Mouse (Mus musculus) mouse embryonic stem cell (cell line): Measurements from ENCODE around the gene Sall4.

Source experiments
- in situ Hi-C, 2 experiments: fragments of 300-500 bp; cut with MboI; formaldehyde crosslinking; loops; 1 replicate in 1 of 2; 3 replicates in 1 of 2; pipeline ENCODE4 v1.14.3; 2019 to 2020; ENCODE audit warnings: low sequenced_read_pairs in 2 of 2, low pct_unique_long_range_greater_than_20kb in 1 of 2, mixed read lengths in 1 of 2; ENCODE audit not compliant: unreplicated experiment in 1 of 2

The Sall4 gene

DNA sequence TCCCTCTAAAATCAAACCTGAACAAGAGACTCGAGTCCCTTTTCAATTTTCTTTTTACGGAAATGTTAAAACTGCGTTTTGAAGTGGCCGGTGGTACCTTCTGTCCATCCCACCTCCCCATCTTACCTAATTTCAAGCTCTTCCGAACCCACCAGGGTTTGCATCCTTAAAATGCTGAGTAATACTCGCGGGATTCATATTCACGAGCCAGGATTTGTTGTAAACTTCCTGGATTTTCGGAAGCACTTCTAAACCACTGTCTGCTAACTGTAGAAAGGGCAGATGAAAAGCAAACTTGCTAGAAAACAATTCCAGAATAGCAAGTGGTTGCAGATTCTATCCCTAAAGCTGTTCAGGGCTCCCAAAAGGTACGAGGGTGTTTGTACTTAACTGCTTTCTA is at the start of gene Sall4:
Gene Sall4, minus strand, starts transcription at position 362 of the 400 bp plus-strand sequence.
- in situ Hi-C loops = no loop called here

GRCm38 (mm10) chr2:168813243-168813642 is 45.5 kb upstream of the Sall4 start:
- in situ Hi-C loops = no loop called here

DNA sequence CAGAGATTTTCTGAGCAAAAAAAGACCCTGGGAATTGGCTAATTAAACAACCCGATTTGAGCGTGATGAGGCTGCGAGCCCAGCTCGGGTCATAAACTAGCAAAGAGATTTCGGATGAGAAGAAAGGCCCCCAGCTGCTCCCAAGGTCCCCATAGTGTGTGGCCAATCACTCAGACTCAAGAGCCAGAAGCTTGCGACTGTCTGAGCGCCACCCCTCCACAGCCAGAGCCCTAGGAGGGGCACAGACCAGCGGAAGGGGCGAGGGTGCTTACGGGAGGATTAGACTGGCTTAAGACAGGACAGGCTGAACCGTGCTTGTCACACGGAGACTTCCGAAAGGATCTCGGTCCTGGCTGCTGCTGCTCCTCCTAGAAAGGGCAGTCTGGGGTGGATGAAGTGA is 42.2 kb upstream of the Sall4 start:
- in situ Hi-C loops = no loop called here

DNA sequence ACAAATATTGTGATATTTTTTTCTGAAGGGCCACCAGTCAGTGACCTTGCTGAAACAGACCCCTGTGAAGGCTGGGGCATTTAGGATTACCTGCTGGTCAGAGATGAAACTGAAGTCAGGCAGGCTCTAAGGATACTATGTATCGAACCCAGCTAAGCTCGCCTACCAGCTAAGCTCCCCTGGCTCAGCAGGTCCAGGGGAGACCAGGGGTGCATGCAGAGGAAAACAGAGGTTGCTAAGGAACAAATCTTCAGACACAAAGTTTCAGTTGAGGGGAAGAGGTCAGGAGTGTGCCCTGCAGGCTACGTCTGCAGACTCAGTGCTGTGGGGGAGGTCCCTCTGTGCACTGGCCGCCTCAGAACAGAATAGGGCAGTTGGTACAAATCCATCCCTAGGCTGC is 39.9 kb upstream of the Sall4 start:
- in situ Hi-C loops = no loop called here

DNA sequence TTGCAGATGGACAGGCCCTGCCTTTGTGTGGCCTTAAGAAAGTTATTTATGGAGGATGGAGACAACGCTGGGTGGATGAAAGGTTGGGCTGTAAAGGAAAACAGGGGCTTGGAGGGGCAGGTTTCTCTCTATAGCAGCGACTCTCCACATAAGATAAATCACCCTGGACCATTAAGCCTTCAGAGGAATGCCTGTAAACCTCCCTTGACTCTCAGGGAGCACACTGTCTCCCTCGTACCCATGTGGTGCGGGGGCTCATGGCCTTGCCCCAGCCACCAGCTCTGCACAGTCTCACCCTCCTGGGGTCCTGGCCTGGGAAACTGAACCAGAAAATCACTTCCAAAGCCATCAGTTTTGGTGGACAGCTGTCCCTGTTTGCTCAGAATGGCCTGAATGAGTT is 36.1 kb upstream of the Sall4 start:
- in situ Hi-C loops = no loop called here

GRCm38 (mm10) chr2:168799326-168799725 is 31.6 kb upstream of the Sall4 start:
- in situ Hi-C loops = no loop called here

DNA sequence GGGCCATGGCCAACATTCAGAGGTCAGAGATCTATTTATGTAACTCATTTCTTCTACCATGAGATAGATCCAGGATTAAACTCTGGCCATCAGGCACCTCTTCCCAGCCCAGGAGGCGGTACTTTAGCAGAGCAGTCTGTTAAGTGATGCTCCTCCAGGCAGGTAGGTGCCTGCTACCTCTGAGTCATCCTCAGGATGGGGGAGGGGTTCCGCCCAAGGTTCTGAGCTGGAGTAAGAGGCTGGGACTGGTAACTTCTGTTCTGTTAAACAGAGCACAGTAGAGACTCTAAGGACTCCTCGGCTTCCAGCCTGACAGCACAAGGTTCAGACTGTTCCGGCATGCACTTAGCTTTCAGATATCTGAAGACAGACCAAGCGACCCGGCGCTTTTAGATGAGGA is 31.2 kb upstream of the Sall4 start:
- in situ Hi-C loops = no loop called here

DNA sequence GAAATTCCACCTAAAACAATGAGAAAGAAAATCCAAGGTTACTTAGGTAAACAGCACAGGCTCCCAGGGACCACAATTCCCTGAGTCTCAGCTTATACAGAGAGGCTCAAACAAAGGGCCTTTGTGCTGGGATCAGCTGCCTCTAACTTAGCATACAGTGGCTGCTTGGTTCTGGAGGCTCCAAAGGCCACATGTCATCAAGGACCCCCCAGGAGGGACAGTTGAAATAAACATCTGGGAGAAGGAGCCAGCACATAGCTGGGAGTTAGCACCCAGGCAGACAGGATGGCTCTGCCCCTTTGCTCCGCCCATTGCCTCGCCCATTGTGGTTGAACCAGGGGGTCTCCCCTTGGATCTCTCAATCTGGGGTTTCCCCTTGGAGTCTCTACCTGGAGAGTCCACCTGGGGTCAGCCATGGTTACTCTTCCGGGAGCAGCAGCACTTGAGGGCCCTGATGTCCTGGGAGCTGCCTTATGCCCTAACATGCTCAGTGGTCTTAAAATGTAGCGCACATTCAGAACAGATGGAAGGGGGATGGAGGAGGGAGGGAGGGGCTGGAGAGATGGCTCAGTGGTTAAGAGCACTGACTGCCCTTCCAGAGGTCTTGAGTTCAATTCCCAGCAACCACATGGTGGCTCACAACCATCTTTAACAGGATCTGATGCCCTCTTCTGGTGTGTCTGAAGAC is 23.5 kb upstream of the Sall4 start:
- in situ Hi-C loops = no loop called here

DNA sequence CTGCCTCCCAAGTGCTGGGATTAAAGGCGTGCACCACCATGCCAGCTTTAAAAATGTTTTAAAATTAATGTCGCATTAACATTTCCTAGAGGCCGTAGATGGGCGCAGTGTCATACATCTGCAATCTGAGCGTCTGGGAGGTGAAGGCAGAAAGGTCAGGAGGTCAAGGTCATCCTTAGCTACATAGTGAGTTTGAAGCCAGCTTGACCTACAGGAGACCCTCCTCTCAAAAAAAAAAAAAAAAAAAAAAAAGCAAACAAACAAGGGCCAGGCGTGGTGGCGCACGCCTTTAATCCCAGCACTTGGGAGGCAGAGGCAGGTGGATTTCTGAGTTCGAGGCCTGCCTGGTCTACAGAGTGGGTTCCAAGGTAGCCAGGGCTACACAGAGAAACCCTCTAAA is 18.4 kb upstream of the Sall4 start:
- in situ Hi-C loops = no loop called here

- in situ Hi-C loops = no loop called here
Observed at GRCm38 (mm10) chr2:168780596-168780995, 12.9 kb upstream of the Sall4 start.

GRCm38 (mm10) chr2:168780024-168780423 is 12.3 kb upstream of the Sall4 start:
- in situ Hi-C loops = no loop called here

DNA sequence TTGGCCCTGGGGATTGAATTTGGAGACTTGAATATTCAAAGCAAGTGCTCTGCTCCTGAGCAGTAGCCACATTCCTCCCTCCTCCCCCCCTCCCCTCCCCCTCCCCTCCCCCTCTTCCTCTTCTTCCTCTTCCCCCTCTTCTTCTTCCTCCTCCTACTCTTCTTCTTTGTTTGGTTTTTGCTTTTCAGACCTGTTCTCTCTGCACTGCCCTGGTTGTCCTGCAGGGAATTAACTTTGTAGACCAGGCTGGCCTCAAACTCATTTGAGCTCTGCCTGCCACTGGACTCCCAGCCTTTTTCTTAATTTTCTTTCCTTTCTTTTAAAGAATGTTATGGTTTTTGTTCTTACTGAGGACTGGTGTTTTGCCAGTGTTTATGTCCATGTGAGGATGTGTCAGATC is 9.7 kb upstream of the Sall4 start:
- in situ Hi-C loops = no loop called here

- in situ Hi-C loops = no loop called here
Observed at GRCm38 (mm10) chr2:168776238-168776637, 8.5 kb upstream of the Sall4 start.

DNA sequence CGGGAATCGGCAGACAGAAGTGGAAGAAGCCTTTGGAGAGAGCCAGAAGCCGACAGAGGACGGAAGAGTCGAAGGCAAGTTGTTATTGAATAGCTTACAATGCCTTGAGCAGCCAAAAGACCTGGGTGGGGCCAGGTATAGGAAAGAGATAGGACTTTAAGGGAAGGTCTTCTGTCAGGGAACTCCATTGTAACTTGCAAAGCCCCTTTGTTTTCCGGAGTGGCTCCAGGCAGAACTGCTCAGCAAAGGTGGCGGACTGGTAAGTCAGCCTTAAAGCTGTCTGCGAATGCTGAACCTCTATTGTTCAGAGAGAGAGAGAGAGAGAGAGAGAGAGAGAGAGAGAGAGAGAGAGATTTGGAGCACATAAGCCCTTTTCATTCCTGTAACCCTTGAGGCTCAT is 1.5 kb upstream of the Sall4 start:
- in situ Hi-C loops = no loop called here

GRCm38 (mm10) chr2:168766538-168767361 is 993 bp downstream of the Sall4 start:
- in situ Hi-C loops = no loop called here

GRCm38 (mm10) chr2:168765696-168766537 is 1.8 kb downstream of the Sall4 start:
- in situ Hi-C loops = no loop called here

- in situ Hi-C loops = no loop called here
Observed at GRCm38 (mm10) chr2:168765065-168765681, 2.6 kb downstream of the Sall4 start.

GRCm38 (mm10) chr2:168764460-168764867 is 3.3 kb downstream of the Sall4 start:
- in situ Hi-C loops = no loop called here

GRCm38 (mm10) chr2:168763785-168764184 is 4.0 kb downstream of the Sall4 start:
- in situ Hi-C loops = no loop called here
